Mouse (Mus musculus) ovary, adult 18-20 months (tissue): Measurements from ENCODE around the gene Lrrfip1.

Source experiments
- DNase-seq: peaks from one replicate; pipeline ENCODE4 v3.0.0; 2022; ENCODE audit warnings: low spot score, mixed read lengths

The Lrrfip1 gene

DNA sequence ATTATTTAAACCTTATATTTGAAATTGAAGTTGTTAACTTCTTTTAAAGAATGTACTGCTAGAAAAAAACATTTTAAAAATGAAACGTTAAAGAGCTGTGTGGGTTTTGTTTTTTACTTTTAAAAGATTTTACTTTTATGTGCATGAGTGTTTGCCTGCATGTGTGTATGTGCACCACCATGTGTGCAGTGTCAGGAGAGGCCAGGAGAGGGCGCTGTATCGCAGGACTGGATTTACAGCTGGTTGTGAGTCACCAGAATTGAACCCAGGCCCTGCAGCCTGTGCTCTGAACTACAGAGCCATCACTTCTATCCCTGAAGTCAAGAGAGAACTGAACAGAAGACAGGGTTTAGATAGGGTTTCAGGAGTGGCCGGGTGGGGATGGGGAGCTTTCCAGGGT, 130.3 kb downstream of the Lrrfip1 start:
- no peak for DNase-seq

DNA sequence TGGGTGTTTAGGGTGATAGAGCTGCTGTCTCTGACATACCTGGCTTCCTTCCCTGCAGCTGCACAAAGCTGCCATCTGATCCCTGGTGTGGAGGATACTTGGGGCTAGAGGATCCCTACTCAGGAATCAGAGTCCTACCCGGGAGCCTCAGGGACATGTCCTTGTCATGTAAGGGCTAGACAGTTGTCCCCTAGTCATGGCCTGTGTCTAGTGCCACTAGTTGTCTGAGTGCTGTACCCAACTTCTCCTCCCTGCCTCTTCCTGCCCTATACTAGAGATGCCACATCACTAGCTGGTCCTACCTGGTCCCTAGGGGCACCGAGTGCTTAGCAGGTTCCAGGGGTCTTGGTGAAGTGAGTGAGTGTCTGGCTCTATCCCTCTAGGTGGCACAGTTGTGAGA, 138.5 kb downstream of the Lrrfip1 start:
- no peak for DNase-seq

DNA sequence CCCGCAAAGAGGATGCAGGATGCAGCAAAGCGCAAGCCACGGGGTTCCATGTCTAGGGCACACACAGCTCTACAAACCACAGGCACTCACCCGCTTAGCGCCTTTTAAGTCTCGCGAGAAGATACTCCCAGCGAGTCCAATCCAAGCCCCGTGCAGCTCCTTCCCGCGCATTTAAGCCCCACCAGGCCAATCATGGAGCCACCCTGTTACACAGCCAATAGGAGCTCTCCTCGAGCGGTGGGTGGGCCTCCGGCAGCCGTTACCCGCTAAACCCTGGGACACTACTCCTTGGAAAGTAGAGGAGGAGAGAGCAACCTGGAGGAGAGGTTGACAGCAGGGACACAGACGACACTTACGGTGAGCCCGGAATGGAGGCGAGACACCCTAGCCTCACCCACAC, 146.3 kb downstream of the Lrrfip1 start, which contains the start of gene Rbm44:
TSS of gene Rbm44 (plus strand) at position 277 of the 400 bp plus-strand sequence.
- no peak for DNase-seq

DNA sequence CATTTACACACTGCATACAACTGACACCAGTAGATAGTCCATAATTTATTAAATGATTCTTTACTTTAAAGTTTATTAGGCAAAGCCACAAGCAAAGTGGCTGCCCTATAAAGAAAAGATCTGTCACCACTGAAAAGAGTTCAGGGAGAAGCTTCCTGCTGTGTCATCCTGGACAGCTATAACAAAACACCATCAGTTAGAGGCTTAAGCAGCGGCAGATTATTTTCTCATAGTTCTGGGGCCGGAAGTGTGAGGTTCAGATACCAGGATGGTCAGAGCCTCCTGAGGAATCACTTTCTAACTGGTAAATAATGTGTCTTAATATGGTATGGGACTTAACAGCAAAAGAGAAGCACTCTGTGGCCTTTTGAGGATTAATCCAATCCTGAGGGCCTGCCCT, 153.0 kb downstream of the Lrrfip1 start:
- no peak for DNase-seq

DNA sequence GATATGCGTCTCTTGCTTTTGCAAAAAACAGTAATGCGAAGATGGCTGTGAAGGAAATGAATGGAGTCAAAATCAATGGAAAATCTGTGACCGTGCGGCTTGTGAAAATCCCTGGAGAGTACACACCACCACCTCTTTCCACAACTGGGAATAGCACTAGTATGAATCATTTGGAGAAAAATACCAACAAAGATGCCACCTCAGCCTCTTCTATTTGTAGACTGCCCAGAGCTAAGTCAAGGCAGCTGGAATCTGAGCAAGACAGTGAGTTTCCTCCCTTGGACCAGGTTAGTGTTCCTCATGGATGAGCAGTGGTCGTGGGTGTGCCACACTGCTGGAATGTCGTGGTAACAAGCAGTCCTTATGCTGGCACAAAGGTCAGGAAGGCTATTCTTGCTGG, 168.3 kb downstream of the Lrrfip1 start:
- DNase-seq = no peak

DNA sequence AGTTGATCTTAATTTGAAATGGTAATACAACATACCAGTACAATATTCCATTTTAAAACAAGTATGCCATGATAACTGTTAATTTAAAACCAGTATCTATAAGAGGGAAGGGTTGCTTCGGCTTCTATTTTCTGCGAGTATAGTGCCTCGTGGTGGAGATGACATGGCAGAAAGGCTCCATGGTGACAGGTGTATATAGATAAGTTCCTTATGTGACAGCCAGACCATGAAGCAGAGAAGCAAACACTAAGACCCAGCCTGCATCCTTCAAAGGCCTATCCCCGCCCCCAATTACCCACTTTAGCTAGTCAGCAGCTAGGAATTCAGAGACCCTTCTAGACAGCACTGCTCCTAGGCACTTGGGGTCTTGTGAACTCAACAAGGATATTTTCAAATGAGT, 170.6 kb downstream of the Lrrfip1 start:
- no peak for DNase-seq

DNA sequence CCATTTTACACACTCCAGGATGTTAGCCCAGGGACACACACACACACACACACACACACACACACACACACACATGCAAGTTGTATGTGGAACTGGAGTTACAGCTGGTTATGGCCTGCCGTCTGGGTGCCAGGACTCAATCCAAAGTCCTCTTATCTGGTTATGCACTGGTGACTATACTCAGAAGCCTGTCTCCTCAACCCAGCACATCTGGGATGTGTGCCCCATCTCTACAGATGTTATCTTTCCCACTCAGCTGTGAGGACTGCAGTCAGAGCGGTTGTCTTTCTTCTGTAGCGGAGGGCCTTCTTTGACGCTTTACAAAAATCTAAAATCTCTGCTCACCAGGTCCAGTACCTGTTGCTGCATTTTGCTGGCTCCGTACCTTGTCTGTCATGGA, 176.3 kb downstream of the Lrrfip1 start:
- DNase-seq = no peak

DNA sequence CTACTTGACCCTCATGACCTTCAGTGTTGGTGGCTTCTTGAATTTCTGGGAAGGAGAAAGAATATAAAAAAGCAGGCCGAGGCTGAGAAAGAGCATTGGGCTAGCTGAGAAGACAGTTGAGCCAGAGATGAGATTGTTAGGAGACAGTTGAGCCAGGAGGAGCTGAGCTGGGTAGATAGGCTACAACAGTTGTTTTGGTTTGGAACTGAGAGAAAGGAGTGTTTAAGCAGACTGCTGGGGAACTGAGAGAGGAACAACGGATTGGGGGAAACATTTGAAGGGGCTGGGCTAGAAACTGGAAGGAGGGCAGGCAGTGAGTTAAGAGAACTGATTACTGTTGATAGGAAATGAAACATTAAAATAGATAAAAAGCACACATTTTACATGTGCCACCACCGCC, 177.5 kb downstream of the Lrrfip1 start:
- DNase-seq = no peak

DNA sequence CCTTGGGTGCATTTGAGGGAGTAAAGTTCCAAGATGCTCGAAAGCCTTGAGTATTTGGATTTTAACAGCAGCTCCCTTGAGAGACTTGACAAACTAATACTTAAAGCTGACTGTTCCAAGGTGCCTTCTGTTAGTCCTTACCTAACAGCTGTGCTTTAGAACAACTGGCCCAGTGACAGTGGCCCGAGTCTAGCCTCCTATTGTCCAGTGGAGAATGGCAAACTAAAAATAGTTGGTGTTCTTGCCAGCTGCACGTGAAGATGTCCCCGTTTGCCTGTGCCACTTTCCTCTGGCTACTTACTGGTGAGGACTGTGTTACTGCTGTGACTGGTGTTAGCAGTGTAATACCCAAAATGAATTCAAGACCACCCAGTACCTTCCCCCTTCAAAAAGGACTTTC, 178.3 kb downstream of the Lrrfip1 start:
- no peak for DNase-seq
